Mouse (Mus musculus): ENCODE data around the gene Morc1.

The Morc1 gene

DNA sequence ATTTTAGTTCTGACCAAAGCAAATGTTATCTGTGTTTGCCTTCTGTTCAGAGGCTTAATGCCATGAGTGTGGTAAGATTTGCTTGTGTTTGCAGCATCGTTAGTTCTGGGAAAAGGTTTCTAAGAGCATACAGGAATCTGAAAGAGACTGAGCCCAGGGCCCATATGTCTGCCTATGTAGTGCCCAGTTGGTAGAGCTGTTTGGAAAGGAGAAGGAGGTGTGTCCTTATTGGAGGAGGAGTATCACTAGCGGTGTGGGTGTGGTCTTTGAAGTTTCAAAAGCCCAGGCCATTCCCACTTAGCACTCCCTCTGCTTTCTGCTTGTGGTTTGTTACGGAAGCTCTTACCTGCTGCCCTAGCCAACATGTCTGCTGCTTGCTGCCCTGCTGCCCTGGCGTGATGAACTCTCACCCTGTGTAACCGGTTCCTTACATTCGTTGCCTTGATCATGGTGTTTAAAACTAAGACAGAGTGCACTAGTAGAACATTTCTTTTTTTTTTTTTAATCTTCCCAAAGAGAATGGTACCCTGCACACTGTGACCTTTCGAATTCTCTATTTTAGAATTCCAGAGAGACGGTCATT, 48.3 kb downstream of the Morc1 start:
- DNase-seq: no peak

DNA sequence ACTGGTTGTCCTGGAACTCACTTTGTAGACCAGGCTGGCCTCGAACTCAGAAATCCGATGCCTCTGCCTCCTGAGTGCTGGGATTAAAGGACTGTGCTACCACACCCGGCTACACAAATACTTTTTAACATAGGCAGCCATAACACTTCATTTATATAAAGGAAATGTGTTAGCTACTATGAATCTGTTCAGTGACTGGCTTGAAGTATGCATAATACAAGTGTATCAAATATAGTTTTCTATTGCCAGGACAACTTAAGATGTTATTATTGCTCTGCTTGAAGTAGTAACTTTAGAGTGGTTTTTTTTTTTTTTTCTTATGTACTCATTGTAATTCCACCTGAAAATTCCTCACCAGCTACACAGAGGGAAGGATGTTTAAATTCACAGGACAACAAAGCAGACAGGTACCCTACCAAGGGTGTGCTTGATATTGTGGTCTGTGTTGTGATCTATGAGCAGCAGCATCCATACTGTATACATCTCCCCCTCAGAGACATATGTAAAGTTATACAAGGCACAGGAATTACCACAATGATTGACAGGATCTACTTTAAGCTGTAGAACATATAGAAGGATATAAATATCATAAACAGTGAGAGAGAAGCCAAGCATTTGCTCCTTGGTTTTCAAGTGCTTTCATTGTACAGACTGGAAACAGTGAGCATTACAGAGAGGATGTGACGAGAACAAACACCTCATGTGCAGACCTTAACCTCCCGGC, 85.9 kb downstream of the Morc1 start:
- no peak for DNase-seq

DNA sequence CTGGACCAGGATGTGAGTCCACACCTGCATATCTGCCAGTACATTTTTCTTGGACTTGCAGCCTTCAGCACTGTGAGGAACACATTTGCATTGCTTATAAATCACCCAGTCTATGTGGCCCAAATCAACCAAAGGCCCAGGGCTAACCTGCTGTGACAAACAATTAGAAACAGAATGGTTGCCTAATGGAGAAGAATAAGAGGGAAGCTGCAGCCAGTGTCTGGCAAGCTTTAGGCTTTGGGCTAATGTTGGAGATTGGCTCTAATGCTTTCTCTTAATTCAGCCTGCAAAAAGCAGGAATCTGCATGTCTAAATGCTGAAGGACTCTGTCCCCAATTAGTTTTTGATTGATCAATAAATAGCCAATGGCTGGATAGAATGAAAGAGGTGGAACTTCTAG, 88.5 kb downstream of the Morc1 start:
- DNase-seq: no peak

DNA sequence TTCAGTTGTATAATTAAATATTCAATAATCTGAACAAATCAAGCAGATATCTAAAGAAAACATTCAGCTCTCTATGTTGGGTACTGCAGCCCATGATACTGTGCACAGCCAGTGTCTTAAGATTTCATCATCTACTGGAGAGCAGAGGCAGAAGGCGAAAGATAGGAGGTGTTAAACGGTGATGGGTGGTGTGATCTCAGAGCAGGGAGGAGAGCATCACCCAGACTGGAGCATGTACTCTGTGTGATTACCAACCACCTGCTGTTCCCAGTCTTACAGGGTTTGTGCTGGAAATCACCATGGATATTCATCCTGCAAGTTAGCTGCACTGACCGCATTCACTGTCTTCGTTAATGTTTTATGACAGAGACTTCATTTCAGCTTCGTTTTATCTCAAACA, 106.1 kb downstream of the Morc1 start:
- no peak for DNase-seq

DNA sequence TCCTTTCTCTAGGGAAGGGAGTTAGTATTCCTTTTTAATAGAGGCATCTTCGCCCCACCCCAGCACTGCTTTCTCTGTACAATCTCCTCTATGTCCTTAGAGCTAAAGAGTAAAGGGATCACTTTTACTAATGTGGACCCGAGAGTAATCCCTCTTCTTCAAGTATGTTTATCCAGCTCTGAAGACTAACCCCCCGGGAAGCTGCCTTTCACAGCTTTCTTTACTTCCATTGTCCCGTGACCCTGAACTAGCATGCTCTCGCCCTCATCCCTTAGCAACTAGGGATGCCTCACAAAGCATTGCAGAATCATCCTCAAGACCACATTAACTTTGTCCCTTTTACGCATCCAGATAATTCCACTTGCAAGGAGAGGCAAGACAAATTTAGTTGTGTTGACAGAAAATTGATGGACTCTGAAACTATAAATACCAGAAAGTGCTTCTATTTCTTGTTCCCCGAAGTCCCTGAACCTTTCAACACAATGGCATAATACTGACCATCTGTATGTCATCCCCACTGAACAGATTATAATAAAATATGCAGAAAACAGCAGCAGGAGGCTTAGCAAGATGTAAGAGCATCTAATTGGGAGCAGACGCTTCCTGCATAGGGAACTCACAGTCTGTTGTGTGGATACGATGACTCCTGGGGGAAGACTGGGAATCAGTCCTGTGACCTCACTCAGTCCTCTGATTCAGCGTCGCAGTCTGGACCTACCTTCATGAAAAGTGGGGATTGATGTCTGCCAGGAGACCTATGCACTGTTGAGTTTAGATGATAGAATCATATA, 131.4 kb downstream of the Morc1 start:
- DNase-seq: no peak

DNA sequence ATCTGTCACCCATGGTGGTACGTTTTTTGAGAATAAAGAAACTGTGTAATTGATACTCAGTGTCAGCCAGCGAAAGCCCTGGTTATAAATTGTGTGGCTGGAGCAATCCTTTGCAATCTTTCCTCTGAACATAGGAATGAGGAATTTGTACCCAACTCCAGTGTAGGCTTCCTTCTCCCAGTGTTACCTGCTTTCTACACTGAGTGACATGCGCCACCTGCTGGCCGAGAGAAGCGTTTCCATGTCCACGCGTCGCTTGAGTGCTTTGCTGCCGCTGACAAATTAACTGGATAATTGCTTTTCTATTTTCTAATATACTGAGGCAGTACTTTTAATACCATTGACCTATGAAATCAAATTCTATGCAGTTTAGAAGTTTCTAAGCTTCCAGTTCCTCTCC, 139.3 kb downstream of the Morc1 start:
- DNase-seq: peak; percentile 18

DNA sequence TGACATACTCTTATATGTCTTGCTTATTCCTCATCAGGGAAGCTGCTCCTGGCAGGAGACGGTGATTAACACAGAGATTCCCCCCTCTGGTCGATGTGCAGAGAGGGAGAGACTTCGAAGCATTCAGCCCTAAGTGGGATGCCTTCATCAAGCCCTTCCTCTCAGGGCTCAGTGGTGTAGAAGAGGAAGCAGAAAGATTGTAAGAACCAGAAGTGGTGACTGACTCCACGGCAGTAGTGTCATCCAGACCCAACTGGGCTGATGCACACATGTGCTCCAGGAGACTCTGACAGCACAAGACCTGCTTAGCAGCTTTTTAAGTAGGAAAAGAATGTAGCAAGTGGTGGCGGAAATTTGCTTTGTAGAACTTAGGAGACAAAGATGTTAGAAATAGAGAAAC, 143.0 kb downstream of the Morc1 start:
- no peak for DNase-seq

DNA sequence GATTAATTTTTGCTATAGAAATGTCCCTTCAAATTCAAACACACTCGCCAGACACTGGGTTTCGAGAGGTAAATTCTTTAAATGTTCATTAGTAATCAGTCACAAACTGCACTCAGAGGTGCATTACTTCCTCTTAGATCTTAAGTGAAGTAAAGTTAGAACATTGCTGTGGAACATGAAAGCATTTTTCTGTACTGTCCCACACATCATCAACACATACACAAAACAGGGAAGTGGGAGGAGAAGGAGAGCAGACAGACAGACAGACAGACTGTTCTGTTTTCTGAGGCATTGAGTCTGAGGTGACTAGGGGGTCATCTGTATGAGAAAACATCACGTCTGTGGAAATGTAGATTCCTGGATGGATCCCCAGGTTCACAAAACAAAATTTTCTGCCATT, 143.5 kb downstream of the Morc1 start:
- no peak for DNase-seq

DNA sequence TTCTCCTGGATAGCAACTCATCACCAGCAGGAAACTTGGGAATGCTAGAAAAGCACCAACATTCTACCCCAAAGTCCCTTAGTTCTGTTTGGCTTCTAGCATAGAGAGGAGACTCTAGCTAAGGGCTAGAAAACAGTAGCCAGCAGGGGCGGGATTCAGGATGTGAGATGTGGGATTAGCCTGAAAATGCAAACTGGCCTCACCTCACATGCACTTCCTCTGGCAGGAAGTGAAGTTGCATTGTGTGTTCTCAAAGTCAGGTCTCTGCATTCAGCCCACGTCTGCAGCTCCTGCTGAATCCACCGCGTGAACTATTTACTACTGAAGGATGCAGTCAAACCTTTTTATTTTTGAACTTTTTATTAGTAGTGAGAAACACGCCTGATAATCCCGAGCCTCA, 154.3 kb downstream of the Morc1 start:
- DNase-seq: no peak

DNA sequence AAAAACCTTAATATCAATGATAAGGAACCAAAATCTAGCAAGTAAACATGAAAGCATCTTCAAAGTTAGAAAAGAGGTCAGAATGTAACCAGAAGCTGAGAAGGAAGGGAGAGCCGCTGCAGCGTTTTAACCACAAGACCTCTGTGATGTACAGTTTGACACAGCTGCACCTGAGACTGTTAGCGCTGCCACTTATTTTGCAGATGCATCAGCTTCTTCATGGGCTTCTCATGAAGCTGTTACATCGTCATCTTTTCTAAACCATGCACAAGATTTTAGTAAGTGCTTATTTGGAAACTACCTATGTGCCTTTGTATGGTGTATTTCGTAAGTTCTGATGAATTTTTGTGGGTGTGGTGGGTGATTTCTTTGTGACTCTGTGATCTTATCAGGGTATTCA, 163.4 kb downstream of the Morc1 start:
- no peak for DNase-seq

DNA sequence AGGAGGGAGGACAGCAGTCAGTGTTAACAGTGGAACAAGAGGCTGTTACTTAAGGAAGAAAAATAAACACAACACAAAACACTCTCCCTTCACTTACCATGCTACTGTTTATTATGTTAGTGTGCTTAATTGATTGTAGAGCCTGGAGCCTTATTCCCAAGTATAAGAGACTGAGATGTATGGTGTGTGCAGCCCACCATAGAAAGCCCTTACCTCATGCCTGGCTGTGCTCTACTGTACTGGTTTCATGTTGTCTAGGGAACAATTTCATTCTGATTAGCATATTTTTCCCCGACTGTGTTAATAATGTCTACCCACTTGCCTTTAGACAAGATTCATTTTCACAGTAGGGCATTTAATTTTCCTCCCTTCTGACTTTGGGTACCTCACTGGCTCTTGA, 164.2 kb downstream of the Morc1 start:
- no peak for DNase-seq

DNA sequence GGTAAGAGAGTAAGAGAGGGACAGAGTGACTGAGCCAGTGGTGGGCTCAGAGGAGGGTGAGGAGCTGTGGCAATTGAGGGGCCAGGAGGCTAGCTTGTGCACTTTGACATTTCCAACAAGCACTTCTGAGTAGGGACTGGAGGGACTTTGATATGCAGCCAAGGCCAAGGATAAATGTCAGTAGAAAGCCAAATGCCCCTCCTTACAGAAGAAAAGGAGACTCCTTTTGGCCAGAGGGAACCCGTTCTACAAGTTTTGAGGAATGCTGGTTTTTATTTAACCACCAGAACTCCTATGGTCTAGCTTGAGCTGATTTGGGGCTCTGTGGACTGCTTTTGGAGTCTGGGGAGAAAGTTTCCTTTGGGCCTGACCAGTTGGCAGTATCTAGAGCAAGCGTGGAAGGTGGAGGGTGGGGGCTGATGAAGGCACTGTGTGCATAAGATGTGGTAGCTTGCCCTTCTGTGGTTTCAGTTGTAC, 172.7 kb downstream of the Morc1 start:
- peak; percentile 6 for DNase-seq

DNA sequence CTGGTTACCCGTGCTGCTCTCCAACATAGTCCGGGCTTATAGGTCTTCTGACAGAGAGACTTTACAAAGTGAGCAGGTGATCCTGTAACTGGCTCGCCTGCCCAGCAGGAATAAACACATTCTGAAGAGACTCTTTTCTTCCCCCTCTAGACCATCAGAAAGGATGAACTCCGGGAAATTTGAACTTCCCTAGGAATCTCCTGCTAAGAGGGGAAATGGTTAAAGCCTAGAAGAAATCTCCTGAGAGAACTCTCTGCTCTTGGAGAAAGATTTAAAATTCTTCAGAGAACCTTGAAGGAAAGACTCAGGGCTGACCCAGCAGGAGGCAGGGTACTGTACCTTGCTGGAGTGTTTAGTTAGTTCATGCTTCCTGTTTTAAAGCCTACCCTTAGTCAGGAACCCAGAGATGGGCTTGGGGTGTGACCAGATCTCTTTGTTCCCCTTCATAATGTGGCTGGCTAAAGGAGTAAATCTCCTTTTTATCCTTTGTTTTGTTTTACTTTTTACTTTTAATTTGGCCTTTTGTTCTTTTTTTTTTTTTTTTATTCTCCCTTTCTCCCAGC, 175.5 kb downstream of the Morc1 start:
- DNase-seq: no peak

DNA sequence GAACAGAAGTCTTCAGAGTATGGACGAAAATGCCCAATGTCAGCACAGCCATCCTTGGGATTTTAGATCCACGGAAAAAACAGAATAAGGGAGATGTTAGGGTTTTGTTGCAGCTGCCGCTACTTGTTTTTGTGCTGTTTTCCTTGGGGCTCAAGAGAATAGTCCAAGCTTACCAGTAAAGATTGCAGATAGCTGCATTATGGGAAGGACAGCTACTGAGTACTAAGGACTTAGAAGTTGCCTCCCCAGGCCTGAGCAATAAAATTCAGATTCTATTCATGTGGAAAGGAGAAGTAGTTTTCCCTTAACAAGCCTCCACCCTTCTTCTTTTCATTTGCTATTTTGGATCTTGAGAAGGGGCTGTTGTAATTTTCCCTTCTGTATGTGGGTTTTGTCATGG, 177.2 kb downstream of the Morc1 start:
- no peak for DNase-seq

DNA sequence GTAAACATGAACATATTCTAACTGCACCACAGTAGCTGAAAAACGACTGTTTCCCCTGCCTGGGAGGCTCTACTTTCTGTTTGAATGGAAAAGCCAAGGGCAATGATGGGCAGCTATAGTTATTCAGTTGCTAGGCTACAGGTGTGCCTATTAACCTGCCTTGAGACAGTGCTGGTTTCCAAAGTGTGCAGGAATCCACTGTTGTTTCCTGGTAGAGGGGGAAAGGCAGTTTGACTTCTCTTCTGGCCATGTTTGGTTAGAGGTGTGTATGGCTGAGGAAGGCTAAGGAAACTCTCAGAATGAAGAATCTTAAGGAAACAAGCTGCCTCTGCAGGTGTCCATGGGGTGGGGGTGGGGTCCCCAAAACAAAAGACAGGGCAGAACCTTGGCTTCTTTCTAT, 179.8 kb downstream of the Morc1 start:
- DNase-seq: no peak

DNA sequence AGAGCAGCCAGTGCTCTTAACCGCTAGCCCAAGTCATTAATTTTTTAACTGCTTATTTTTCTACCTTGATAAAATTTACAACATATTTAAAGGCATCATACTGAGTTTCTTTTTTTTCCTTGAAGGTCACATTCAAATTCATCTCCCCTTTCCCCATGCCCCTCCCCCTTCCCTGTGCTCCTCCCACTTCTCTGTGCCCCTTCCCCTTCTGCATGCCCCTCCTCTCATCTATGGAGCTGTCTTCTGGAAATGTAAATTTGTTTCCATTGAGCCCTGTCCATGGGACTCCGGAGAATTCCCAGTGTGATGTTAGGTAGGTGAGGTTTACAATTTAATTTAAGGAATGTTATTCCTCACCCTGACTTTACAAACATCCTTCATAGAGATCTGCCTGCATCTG, 180.4 kb downstream of the Morc1 start:
- no peak for DNase-seq

DNA sequence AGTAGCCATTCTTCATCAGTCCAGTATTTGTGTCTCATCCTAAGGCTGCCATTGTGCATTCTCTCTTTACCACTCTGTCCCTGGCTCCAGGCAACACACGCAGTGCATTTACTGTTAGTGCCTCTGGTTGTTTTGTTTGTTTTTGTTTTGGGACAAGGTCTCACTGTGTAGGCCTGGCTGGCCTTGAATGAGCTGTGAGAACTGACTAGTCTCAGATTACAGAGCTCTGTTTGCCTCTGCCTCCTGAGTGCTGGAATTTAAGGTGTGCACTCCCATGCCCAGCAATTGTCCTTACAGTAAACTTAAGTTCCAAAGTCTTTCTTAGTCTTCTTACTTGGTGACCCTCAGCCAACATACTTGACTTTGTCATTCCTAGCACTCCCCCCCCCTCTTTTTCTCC, 182.7 kb downstream of the Morc1 start:
- no peak for DNase-seq

DNA sequence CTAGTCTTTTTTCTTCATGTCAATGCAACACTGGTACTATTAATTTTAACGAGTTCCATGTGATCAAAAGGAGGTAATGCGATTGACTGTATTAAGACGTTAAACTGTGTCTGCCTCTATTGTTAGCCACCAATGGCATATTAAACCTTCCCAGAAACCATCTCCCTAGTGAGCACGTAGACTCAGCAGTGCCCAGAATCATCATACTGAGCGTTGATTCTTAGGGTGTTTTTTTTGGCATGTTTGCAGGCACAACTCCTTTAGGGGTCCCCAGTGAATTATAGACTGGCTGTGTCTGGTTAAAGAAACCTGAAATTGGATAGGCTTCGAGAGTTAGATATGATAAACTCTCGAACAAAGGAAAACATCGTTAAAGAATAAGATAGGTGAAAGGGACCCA, 189.5 kb downstream of the Morc1 start:
- no peak for DNase-seq

DNA sequence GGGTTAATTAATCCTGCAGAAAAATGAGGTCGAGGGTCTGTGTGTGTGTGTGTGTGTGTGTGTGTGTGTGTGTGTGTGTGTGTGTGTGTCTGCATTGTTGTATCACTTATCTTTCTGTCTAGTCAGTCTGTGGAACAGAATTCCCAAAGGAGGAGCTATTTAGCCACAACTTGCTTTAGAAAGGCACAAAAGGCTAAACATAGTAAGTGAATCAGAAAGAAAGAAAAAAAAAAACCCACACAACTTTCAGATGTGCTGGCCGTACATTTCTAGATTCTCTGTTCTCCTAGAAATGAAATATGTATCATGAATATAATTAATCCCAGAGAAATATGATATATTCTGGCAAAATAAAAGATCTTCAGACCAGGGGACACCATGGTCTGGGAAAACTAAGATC, 190.0 kb downstream of the Morc1 start:
- DNase-seq: no peak

DNA sequence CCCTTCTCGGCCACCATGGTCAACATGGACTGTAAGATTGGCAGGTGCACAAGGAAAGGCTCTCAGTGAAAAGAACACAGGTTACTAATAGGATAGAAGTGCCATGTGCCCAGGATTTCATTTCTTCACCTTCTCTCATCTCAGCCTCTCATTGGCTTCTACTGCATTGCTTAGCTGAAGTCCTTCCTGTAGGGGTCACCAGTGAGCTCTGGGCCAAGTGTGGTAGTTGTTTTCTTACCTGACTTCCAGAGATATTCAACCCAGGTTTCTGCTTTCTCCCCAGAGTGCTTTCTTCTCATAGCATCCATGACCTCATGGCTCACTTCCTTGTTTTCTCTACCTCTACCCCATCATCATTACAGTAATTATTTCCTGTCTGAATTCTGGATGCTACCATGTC, 192.4 kb downstream of the Morc1 start:
- no peak for DNase-seq

DNA sequence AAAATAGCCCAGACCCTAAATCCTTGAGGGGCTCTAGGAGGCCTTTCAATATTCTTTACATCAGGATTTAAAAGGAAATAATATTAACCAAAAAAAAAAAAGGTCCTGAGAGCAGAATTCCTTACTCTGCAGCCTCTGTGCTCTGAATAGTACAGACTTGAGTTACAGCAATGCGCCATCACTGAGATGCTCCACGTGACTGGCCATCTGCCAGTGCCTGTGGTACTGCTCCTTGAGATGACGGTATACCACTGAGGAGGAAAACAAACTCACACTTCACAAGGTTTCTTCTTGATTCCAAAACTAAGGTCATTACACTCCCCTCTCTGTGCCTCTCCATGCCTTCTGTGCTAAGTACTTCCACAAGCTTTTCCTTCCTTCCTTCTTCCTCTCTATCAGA, 195.1 kb downstream of the Morc1 start:
- DNase-seq: no peak

DNA sequence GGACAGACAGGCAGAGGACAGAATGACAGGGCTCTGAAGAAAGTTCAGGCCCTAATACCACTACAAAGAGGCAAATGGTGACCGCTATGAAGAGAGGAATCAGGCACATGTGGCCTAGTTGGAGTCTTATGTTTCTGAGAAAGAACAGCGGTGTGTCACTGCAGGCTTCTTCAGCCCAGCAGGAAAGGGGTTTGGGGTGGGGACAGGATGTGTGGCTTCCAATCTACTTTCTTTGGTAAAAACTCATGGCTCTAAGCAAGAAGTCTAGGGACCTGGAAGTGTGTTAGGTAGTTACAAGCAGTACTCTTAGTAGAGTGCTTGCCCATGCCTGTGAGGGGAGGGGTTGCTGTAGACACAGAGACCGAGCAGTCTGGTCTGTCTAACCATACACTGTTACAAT, 196.3 kb downstream of the Morc1 start:
- no peak for DNase-seq

DNA sequence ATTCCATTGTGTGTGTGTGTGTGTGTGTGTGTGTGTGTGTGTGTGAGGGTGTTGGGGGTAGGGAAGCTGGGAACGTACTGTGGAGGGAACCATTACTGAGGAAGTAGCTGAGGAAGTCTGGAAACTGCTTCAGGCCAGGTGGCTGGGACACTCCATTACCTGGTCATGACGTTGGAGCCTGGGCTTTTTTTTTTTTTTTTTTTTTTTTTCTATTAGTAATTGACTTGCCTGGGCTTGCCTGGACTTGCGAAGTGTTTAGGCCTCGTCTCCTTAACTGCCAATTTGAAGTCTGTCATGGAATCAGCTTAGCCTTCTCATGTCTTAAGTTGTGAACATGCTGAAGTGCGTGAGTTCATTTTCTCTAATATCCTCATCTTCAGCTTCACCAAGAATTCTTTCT, 198.7 kb downstream of the Morc1 start:
- DNase-seq: no peak

DNA sequence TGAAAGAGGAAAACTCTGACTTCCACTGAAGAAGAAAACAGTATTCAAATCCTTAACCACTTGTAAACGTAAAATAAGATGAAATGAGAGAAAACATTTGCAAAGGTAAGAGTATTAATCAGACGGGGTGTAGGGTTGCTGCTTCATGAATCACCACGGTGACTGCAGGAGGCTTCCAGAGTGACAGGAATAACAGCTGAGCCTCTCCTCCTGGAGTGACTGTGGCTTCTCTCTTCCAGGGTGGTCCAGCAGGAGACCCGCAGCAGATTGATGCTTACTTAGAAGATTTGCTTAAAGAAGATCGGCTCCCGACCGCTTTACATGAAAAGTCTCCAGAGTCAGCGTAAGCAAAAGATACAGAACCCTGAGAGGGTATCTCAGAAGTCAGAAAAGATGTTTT, 199.4 kb downstream of the Morc1 start:
- DNase-seq: no peak
